Mouse (Mus musculus): ENCODE results near the gene Dcp1a.

The Dcp1a gene

GRCm38 (mm10) chr14:30479361-30479948 is at the start of gene Dcp1a:
Dcp1a (plus strand) TSS chr14:30479535.
- DNase-seq: peak; percentile 97

- no peak for DNase-seq
Observed at GRCm38 (mm10) chr14:30429606-30430005, 49.7 kb upstream of the Dcp1a start.

GRCm38 (mm10) chr14:30430026-30430425 is 49.3 kb upstream of the Dcp1a start:
- DNase-seq: no peak

GRCm38 (mm10) chr14:30430446-30430845 is 48.9 kb upstream of the Dcp1a start:
- DNase-seq: no peak

- no peak for DNase-seq
Observed at GRCm38 (mm10) chr14:30435316-30435715, 44.0 kb upstream of the Dcp1a start.

- no peak for DNase-seq
Observed at GRCm38 (mm10) chr14:30439915-30440314, 39.4 kb upstream of the Dcp1a start.

- DNase-seq: no peak
Observed at GRCm38 (mm10) chr14:30455801-30456595, 23.3 kb upstream of the Dcp1a start.

- peak; percentile 67 for DNase-seq
Observed at GRCm38 (mm10) chr14:30457436-30457835, 21.9 kb upstream of the Dcp1a start.

GRCm38 (mm10) chr14:30457897-30458296 is 21.4 kb upstream of the Dcp1a start:
- peak; percentile 65 for DNase-seq

- no peak for DNase-seq
Observed at GRCm38 (mm10) chr14:30458820-30459219, 20.5 kb upstream of the Dcp1a start.

GRCm38 (mm10) chr14:30459891-30460523 is 19.3 kb upstream of the Dcp1a start:
- DNase-seq: peak; percentile 87

- peak; percentile 23 for DNase-seq
Observed at GRCm38 (mm10) chr14:30463312-30463711, 16.0 kb upstream of the Dcp1a start.

GRCm38 (mm10) chr14:30473605-30474004 is 5.7 kb upstream of the Dcp1a start:
- no peak for DNase-seq

- DNase-seq: no peak
Observed at GRCm38 (mm10) chr14:30474416-30474815, 4.9 kb upstream of the Dcp1a start.

GRCm38 (mm10) chr14:30491342-30491741 is 12.0 kb downstream of the Dcp1a start, which contains the start of gene Cacna1d:
Cacna1d (minus strand) TSS chr14:30491455.
- no peak for DNase-seq

- DNase-seq: no peak
Observed at GRCm38 (mm10) chr14:30493276-30493675, 13.9 kb downstream of the Dcp1a start.

GRCm38 (mm10) chr14:30494998-30495397 is 15.7 kb downstream of the Dcp1a start:
- DNase-seq: no peak

- DNase-seq: no peak
Observed at GRCm38 (mm10) chr14:30498202-30498601, 18.9 kb downstream of the Dcp1a start.

- DNase-seq: peak; percentile 22
Observed at GRCm38 (mm10) chr14:30504990-30505389, 25.7 kb downstream of the Dcp1a start.

GRCm38 (mm10) chr14:30510214-30510763 is 31.0 kb downstream of the Dcp1a start:
- DNase-seq: no peak

- DNase-seq: no peak
Observed at GRCm38 (mm10) chr14:30512896-30513295, 33.6 kb downstream of the Dcp1a start.

- no peak for DNase-seq
Observed at GRCm38 (mm10) chr14:30515931-30516723, 36.8 kb downstream of the Dcp1a start.

- DNase-seq: no peak
Observed at GRCm38 (mm10) chr14:30519323-30519722, 40.0 kb downstream of the Dcp1a start.

Data from right cerebral cortex, adult 18-20 months (tissue).